Mouse (Mus musculus) olfactory bulb, adult 2 months (tissue): ENCODE results near the gene Tmem217.

ENCODE experiments used
- CTCF ChIP-seq: fragments of 200-500 bp; IDR thresholded peaks from 2 replicates; pipeline ENCODE4 v1.5.1; 2012; ENCODE audit warnings: low read depth, mild to moderate bottlenecking, low read length, moderate library complexity; ENCODE audit not compliant: insufficient read depth
- POLR2A ChIP-seq: fragments of 200-500 bp; IDR thresholded peaks from 2 replicates; pipeline ENCODE4 v1.6.1; 2012; ENCODE audit warnings: mild to moderate bottlenecking, low read depth, low read length, moderate library complexity; ENCODE audit not compliant: insufficient read depth

DNA sequence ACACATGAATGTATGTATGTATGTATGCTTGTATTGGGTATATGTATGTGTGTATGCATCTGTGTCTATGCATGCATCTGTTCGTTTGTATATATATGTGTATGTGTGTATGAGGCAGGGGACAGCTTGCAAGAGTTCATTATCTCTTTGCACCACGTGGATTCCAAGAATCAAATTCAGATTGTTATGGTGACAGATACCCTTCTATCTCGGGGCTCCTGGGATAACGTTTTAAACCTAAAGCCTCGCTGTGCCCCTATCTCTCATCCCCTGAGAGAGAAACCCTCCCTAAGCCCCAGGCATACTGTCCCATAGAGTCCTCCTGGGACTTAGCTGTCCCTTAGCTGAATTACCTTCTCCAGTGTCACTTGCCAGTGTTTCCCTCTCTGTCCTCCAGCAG, 31.4 kb upstream of the Tmem217 start:
- no peak for TF ChIP-seq POLR2A
- no peak for TF ChIP-seq CTCF
